Mouse (Mus musculus): ENCODE measurements at regions not wholly inside any gene's neighbourhood (a gene's known extent, or its start where the extent isn't known, plus 50 kb on each side); places are given as distances from the start of the nearest gene placed in this dataset.

DNA sequence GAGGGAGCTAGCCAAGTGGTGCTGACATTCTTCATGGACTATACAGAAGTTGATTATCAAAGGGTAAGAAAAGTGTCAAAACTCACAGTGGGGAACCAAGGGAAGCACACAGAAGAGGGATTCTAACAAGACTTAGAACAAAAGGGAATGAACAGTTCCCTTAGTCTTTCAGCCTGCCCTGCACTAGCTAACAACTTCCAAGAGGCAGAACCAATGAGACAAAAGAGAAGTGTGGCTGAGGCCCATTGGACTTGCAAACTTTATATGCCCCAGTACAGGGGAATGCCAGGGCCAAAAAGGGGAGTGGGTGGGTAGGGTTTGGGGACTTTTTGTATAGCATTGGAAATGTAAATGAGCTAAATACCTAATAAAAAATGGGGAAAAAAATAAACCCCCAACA, 139.0 kb upstream of the Vegfc start:
- Histone ChIP-seq H3K4me1 (ENCODE audit: control insufficient read depth, insufficient read depth, low read length) (no peaks in the 10 kb centered on the region), H3K4me3 (ENCODE audit: insufficient read depth, low read depth, low read length) (no peak overlapping the region), H3K36me3 (ENCODE audit: control insufficient read depth, insufficient read depth, low read length) (no peaks in the 10 kb centered on the region), H3K79me2 (ENCODE audit: control insufficient read depth, insufficient read depth, low read length) (no peaks in the 10 kb centered on the region), H3K27ac (replicated peaks; ENCODE audit: insufficient read depth, low read depth, low read length) (no peak overlapping the region), H3K27me3 (ENCODE audit: control insufficient read depth, insufficient read depth, low read length) (no peaks in the 10 kb centered on the region), H3K9ac (ENCODE audit: low read depth, low read length) (no peak overlapping the region)
- DNase-seq (ENCODE audit: extremely low read depth, low read depth, low spot score): no peak
- TF ChIP-seq POLR2A (IDR thresholded peaks at IDR 0.05; ENCODE audit: extremely low read depth, insufficient read depth, low read length) (no peak), CTCF (IDR thresholded peaks at IDR 0.05; ENCODE audit: low read depth, low read length) (no peak)

DNA sequence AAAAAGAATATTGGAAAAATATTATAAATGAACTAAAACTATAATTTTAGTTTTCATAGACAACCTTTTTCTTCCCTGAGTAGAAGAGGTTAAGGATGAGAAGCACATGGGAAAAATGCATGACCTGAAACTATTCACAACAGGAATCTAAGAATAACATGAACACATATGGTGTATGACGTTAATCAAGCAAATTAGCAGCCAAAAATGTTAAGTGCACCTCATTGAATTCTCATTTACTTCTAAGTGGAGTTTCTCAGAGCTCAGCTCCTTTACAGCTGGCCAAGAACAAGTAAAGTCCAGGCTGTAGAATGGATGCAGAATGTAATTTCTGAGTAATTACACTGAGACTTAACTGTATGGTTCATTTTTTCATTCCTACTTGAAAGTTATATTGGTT, 137.9 kb upstream of the Vegfc start:
- no peak for DNase-seq (ENCODE audit: extremely low read depth, low read depth, low spot score)
- no peaks in the 10 kb centered on the region for H3K36me3 ChIP-seq (ENCODE audit: control insufficient read depth, insufficient read depth, low read length)
- H3K79me2 ChIP-seq (ENCODE audit: control insufficient read depth, insufficient read depth, low read length): no peaks in the 10 kb centered on the region
- 60% methylated on average over 1 of the region's 1 CpGs for WGBS
- TF ChIP-seq POLR2A (IDR thresholded peaks at IDR 0.05; ENCODE audit: extremely low read depth, insufficient read depth, low read length): no peak
- no peak for TF ChIP-seq CTCF (IDR thresholded peaks at IDR 0.05; ENCODE audit: low read depth, low read length)
- no peaks in the 10 kb centered on the region for H3K27me3 ChIP-seq (ENCODE audit: control insufficient read depth, insufficient read depth, low read length)
- no peak overlapping the region for H3K9ac ChIP-seq (ENCODE audit: low read depth, low read length)
- no peak overlapping the region for H3K4me3 ChIP-seq (ENCODE audit: insufficient read depth, low read depth, low read length)
- H3K27ac ChIP-seq (replicated peaks; ENCODE audit: insufficient read depth, low read depth, low read length): no peak overlapping the region
- no peaks in the 10 kb centered on the region for H3K4me1 ChIP-seq (ENCODE audit: control insufficient read depth, insufficient read depth, low read length)

DNA sequence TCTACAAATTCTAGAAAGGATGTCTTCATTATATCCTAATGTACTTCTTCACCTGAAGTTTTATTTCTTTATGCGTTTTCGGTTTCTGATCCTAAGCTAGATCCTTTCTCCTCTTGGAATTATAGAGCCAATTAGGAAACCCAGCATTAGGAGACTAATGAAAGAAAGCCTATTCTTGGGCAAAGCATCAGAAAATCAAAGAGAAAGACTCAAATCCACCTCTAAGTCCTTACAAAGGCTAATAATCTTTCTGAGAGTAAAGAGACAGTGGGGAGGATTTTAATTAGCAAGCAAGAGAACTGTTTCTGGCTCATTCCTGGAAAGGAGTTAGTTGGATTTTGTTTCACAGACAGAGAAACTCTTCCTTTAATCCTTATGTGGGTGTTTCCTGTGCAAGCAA, 136.3 kb upstream of the Vegfc start:
- whole genome bisulfite sequencing: 90% methylated on average over 2 of the region's 2 CpGs
- DNase-seq (ENCODE audit: extremely low read depth, low read depth, low spot score): no peak
- Histone ChIP-seq H3K27me3 (ENCODE audit: control insufficient read depth, insufficient read depth, low read length) (no peaks in the 10 kb centered on the region), H3K9ac (ENCODE audit: low read depth, low read length) (no peak overlapping the region), H3K79me2 (ENCODE audit: control insufficient read depth, insufficient read depth, low read length) (no peaks in the 10 kb centered on the region), H3K36me3 (ENCODE audit: control insufficient read depth, insufficient read depth, low read length) (no peaks in the 10 kb centered on the region), H3K4me3 (ENCODE audit: insufficient read depth, low read depth, low read length) (no peak overlapping the region), H3K27ac (replicated peaks; ENCODE audit: insufficient read depth, low read depth, low read length) (no peak overlapping the region), H3K4me1 (ENCODE audit: control insufficient read depth, insufficient read depth, low read length) (no peaks in the 10 kb centered on the region)
- no peak for TF ChIP-seq CTCF (IDR thresholded peaks at IDR 0.05; ENCODE audit: low read depth, low read length)
- TF ChIP-seq POLR2A (IDR thresholded peaks at IDR 0.05; ENCODE audit: extremely low read depth, insufficient read depth, low read length): no peak

DNA sequence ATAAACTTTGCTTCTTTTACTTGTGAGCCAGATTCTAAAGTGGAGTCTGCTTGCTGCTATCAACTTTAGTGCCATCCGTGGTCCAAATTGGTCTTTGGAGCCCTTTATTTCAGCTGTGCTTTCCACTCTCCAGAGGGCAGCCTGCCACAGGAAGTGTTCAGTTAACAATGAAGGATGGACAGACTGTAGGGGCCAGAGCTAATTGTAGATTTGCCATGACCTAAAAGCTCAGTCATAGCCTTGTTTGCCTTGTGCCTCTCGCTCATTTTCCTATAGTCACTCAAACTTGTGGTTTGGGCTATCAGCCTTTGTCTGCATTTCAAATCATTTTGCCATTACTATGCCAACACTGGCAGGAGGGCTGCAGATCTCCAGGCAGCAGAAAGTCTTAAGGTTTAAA, 131.8 kb upstream of the Vegfc start:
- Histone ChIP-seq H3K9ac (ENCODE audit: low read depth, low read length) (no peak overlapping the region), H3K79me2 (ENCODE audit: control insufficient read depth, insufficient read depth, low read length) (no peaks in the 10 kb centered on the region), H3K36me3 (ENCODE audit: control insufficient read depth, insufficient read depth, low read length) (no peaks in the 10 kb centered on the region), H3K4me3 (ENCODE audit: insufficient read depth, low read depth, low read length) (no peak overlapping the region), H3K4me1 (ENCODE audit: control insufficient read depth, insufficient read depth, low read length) (no peaks in the 10 kb centered on the region), H3K27me3 (ENCODE audit: control insufficient read depth, insufficient read depth, low read length) (no peaks in the 10 kb centered on the region), H3K27ac (replicated peaks; ENCODE audit: insufficient read depth, low read depth, low read length) (no peak overlapping the region)
- TF ChIP-seq POLR2A (IDR thresholded peaks at IDR 0.05; ENCODE audit: extremely low read depth, insufficient read depth, low read length): no peak
- TF ChIP-seq CTCF (IDR thresholded peaks at IDR 0.05; ENCODE audit: low read depth, low read length): no peak
- DNase-seq (ENCODE audit: extremely low read depth, low read depth, low spot score): no peak
- WGBS: 60% methylated on average over 2 of the region's 2 CpGs

DNA sequence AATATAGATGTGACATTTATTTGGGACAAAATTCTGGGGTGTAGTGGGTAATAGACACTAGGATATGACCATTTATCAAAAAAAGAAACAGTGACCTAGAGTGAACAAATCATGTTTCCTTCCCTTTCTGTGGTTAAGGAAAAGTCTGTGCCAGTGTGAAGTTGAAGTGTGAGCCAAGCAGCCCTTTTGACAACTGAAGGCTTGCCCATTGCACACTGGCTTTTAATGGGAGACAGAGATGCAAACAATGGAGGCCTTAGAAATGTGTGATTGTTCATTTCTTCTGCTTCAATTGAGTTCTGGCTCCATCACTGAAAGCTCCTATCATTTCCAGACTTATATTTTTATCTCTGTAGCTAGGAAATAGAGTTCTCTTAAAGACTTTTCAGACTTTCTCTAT, 130.0 kb upstream of the Vegfc start:
- Histone ChIP-seq H3K36me3 (ENCODE audit: control insufficient read depth, insufficient read depth, low read length) (no peaks in the 10 kb centered on the region), H3K79me2 (ENCODE audit: control insufficient read depth, insufficient read depth, low read length) (no peaks in the 10 kb centered on the region), H3K4me1 (ENCODE audit: control insufficient read depth, insufficient read depth, low read length) (no peaks in the 10 kb centered on the region), H3K4me3 (ENCODE audit: insufficient read depth, low read depth, low read length) (no peak overlapping the region), H3K27ac (replicated peaks; ENCODE audit: insufficient read depth, low read depth, low read length) (no peak overlapping the region), H3K27me3 (ENCODE audit: control insufficient read depth, insufficient read depth, low read length) (no peaks in the 10 kb centered on the region), H3K9ac (ENCODE audit: low read depth, low read length) (no peak overlapping the region)
- TF ChIP-seq CTCF (IDR thresholded peaks at IDR 0.05; ENCODE audit: low read depth, low read length) (no peak), POLR2A (IDR thresholded peaks at IDR 0.05; ENCODE audit: extremely low read depth, insufficient read depth, low read length) (no peak)
- DNase-seq (ENCODE audit: extremely low read depth, low read depth, low spot score): no peak

DNA sequence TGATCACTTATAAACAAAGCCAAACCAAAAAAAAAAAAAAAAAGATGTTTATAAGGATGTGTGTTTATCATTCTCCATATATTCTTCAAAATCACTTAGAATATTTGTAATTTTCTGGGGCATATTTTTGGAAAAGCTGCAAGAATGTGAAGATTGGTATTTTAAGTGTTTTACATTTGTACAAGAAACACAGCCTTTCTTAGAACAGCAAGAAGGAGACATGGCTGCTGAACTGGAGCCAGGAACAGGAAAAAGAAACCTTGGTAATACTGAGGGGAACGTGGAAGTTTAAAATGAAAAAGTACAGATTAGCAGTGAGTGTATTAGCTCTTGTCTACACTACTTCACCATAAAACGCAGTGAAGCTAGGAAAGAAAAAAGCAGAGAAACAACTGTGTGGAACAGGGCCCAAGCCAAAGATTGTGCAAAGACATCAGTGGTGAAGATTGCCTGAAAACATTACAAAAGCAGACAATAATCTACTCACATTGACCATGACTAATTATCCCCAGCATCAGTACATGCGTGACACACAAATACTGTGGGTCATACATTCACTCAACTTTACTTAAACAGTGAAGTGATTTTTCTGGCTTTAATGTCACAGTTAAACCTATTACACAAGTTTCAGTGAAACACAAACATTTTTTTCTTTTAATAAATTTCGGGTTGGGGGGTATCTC, 122.8 kb upstream of the Vegfc start:
- no peaks in the 10 kb centered on the region for H3K4me1 ChIP-seq (ENCODE audit: control insufficient read depth, insufficient read depth, low read length)
- no peak overlapping the region for H3K9ac ChIP-seq (ENCODE audit: low read depth, low read length)
- WGBS: 74% methylated on average over 4 of the region's 4 CpGs
- H3K27ac ChIP-seq (replicated peaks; ENCODE audit: insufficient read depth, low read depth, low read length): no peak overlapping the region
- no peaks in the 10 kb centered on the region for H3K79me2 ChIP-seq (ENCODE audit: control insufficient read depth, insufficient read depth, low read length)
- H3K4me3 ChIP-seq (ENCODE audit: insufficient read depth, low read depth, low read length): no peak overlapping the region
- TF ChIP-seq CTCF (IDR thresholded peaks at IDR 0.05; ENCODE audit: low read depth, low read length): no peak
- no peak for TF ChIP-seq POLR2A (IDR thresholded peaks at IDR 0.05; ENCODE audit: extremely low read depth, insufficient read depth, low read length)
- H3K36me3 ChIP-seq (ENCODE audit: control insufficient read depth, insufficient read depth, low read length): no peaks in the 10 kb centered on the region
- H3K27me3 ChIP-seq (ENCODE audit: control insufficient read depth, insufficient read depth, low read length): no peaks in the 10 kb centered on the region
- DNase-seq (ENCODE audit: extremely low read depth, low read depth, low spot score): no peak
